Mouse (Mus musculus): ENCODE results near the gene Uqcrq. TPM values are rescaled to one million over a fixed set of nuclear protein-coding genes. Genes with fewer than 3 reads are reported as not detected.

Uqcrq gene
- 100 to 1,000 TPM; 172 to 178 TPM for total RNA-seq (2023)

GRCm38 (mm10) chr11:53430670-53431346 lies at the start of gene Uqcrq, which contains the start of gene Gdf9:
Gene Uqcrq, minus strand, starts transcription at chr11:53430831.
Gene Gdf9, plus strand, starts transcription at chr11:53431023.

GRCm38 (mm10) chr11:53479783-53480301 lies 49.2 kb upstream of the Uqcrq start, which contains the start of the genes Gm9945 and Sowaha:
Gene Gm9945, plus strand, starts transcription at chr11:53480166.
Gene Sowaha, minus strand, starts transcription at chr11:53480274.

GRCm38 (mm10) chr11:53469968-53470695 lies 39.5 kb upstream of the Uqcrq start, which contains the start of gene Gm9837:
Gene Gm9837, minus strand, starts transcription at chr11:53470479.

GRCm38 (mm10) chr11:53456474-53457371 lies 26.1 kb upstream of the Uqcrq start, which contains the start of the genes Gm10447 and Shroom1:
Gene Gm10447, minus strand, starts transcription at chr11:53457110.
Gene Shroom1, plus strand, starts transcription at chr11:53457205.

GRCm38 (mm10) chr11:53423036-53423435 lies 7.6 kb downstream of the Uqcrq start, which contains the start of gene Leap2:
Gene Leap2, minus strand, starts transcription at chr11:53423170.

Other genes with a start within 250 kb of the Uqcrq start
- gene Hspa4, start 130.4 kb downstream of the Uqcrq start, total RNA-seq (2023): 10 to 100 TPM; 87.9 to 98.8 TPM
- gene Zcchc10, start 106.2 kb downstream of the Uqcrq start, total RNA-seq (2023): 10 to 100 TPM; 14.6 to 29.3 TPM
- gene Aff4, start 80.0 kb downstream of the Uqcrq start, total RNA-seq (2023): 100 to 1,000 TPM; 170 to 172 TPM
- not detected for gene Leap2, start 7.7 kb downstream of the Uqcrq start, total RNA-seq (2023)
- 1 to 10 TPM; 1.3 to 3.0 TPM for gene Gdf9, start 192 bp upstream of the Uqcrq start, total RNA-seq (2023)
- not detected for gene Gm10447, start 26.3 kb upstream of the Uqcrq start, total RNA-seq (2023)
- gene Shroom1, start 26.4 kb upstream of the Uqcrq start, total RNA-seq (2023): not detected
- gene Gm9837, start 39.6 kb upstream of the Uqcrq start, total RNA-seq (2023): not detected
- not detected for gene Gm9945, start 49.3 kb upstream of the Uqcrq start, total RNA-seq (2023)
- gene Sowaha, start 49.4 kb upstream of the Uqcrq start, total RNA-seq (2023): not detected
- 1 to 10 TPM; 2.8 to 6.4 TPM for gene Sept8, start 88.4 kb upstream of the Uqcrq start, total RNA-seq (2023)
- 1 to 10 TPM; 4.7 to 5.6 TPM for gene Kif3a, start 136.5 kb upstream of the Uqcrq start, total RNA-seq (2023)
- gene Il4, start 187.8 kb upstream of the Uqcrq start, total RNA-seq (2023): 1 to 10 TPM; 1.2 to 2.4 TPM
- gene Il13, start 203.9 kb upstream of the Uqcrq start, total RNA-seq (2023): under 1 TPM in 1 of 2 experiments, not detected in 1; 0.47 TPM